Mouse (Mus musculus): ENCODE results near the gene Selenow.

The Selenow gene

DNA sequence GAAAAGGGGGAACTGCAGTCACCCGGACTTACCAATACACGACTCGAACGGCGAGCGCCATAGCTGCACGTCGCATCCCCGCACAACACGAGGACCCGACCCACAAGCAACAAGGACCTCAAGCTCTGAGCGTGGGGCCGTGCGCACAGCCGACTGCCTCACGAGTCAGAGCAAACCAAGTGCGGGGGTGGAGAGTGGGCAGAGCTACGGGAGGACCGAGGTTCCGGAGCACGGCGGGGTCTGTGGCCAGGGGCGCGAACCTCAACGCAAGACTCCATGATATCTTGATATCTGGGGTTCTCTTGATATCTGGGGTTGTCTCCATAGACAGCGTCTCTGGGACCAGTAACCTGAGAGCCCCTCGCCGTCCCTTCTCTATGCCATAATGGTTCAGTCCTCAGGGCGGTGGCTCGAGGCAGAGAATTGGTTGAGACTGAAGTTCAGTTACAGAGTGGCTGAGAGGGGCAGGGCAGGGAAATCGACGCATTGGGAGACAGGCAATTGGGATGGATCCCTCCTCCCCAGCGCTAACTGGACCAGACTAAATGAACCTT lies at the start of gene Selenow:
Gene Selenow (minus strand): TSS at position 183 of the 554 bp plus-strand sequence.
- DNase-seq, result peak; percentile 89

DNA sequence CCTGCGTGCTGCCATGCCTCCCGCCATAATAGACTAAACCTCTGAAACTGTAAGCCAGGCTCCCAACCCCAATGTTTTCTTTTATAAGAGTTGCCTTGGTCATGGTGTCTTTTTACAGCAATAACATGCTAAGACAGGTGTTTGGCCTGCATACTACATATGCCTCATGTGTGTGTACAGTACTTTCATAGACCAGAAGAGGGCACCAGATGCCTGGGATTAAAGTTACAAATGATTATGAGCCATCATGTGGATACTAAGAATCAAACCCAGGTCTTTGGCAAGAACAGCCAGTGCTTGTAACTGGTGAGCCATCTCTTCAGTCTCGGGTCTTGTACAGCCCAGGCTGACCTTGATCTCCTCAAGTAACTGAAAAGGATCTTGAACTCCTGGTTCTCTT lies 47.5 kb upstream of the Selenow start:
- DNase-seq, result no peak

- no peak for DNase-seq
Observed at GRCm38 (mm10) chr7:15968322-15968721, 46.1 kb upstream of the Selenow start.

- peak; percentile 71 for DNase-seq
Observed at GRCm38 (mm10) chr7:15967312-15967711, 45.1 kb upstream of the Selenow start, which contains the start of gene Ehd2. Gene Ehd2 (minus strand): TSS chr7:15967567.

DNA sequence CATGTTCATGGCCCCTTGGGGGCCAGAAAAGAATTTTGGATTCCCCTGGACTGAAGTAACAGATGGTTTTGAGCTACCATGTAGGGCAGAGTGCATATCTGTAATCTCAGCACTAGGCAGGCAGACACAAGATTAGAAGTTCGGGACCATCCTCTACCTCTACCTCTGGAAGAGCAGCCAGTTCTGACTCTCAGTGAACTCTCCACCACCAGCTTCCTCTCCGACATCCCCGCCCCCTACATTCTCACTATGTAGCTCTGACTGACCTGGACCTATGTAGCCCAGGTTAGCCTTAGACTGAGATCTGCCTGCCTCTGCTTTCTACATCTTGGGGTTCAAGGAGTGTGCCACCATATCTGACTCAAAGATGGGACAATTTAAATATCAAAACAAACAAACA lies 44.3 kb upstream of the Selenow start:
- no peak for DNase-seq

- DNase-seq, result no peak
Observed at GRCm38 (mm10) chr7:15963798-15964652, 41.8 kb upstream of the Selenow start.

- peak; percentile 87 for DNase-seq
Observed at GRCm38 (mm10) chr7:15962311-15963288, 40.4 kb upstream of the Selenow start.

DNA sequence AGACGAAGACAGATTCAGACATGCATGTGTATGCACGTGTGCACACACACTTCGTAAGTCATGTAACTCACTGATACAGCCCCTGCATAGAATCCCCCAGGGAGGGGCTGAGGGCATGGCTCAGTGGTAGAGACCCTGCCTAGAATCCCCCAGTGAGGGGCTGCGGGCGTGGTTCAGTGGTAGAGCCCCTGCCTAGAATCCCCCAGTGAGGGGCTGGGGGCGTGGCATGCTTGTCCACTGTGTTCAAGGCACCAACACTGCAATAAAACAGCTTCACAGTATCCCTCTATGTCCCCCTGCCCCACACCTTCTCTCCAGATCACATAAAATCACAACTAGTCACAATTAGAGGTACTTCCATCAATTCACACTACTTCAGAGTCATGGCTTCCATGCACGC lies 39.6 kb upstream of the Selenow start:
- no peak for DNase-seq

GRCm38 (mm10) chr7:15961239-15961638 lies 39.0 kb upstream of the Selenow start:
- DNase-seq, result no peak

DNA sequence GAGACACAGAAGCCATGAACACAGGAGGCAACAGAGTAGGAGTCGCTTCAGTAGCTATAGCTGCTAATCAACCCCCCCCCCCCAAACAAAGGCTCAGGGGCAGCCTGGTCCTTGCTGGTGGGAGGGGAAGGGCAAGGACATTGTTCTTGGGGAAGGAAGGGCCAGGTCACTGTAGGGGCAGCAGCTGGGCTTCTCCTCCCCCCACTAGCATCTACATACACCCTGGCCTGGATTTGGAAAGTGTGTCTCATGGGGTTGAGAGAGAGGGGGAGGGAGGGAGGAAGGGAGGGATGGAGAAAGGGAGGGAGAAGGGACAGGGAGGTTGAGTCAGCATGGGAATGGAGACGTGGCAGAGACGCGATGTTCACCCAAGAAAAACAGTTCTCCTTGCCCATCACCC lies 38.5 kb upstream of the Selenow start:
- DNase-seq, result no peak

GRCm38 (mm10) chr7:15956143-15956542 lies 33.9 kb upstream of the Selenow start:
- no peak for DNase-seq

- DNase-seq, result no peak
Observed at GRCm38 (mm10) chr7:15955509-15955908, 33.3 kb upstream of the Selenow start.

- DNase-seq, result peak; percentile 57
Observed at GRCm38 (mm10) chr7:15954978-15955443, 32.8 kb upstream of the Selenow start.

- no peak for DNase-seq
Observed at GRCm38 (mm10) chr7:15954436-15954835, 32.2 kb upstream of the Selenow start.

- DNase-seq, result no peak
Observed at GRCm38 (mm10) chr7:15953307-15954074, 31.3 kb upstream of the Selenow start.

DNA sequence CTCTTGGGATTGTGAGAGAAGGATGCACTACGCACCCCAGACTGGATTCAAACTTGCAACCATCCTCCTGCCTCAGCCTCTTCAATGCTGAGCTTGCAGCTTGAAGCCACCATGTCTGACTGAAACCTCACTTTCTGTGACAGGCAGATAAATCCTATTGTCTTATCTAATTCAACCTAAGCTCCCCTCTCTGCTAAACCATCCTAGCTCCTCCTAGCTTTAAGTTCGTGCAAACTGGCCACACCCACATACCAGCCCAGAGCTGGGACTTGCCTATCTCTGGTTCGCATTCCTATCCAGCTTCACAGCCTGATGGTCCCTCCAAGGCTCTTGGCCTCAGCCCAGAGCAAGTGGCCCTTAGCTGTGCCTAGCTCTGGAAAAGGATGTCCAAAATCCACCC lies 30.2 kb upstream of the Selenow start:
- no peak for DNase-seq

GRCm38 (mm10) chr7:15950008-15950407 lies 27.8 kb upstream of the Selenow start:
- no peak for DNase-seq

DNA sequence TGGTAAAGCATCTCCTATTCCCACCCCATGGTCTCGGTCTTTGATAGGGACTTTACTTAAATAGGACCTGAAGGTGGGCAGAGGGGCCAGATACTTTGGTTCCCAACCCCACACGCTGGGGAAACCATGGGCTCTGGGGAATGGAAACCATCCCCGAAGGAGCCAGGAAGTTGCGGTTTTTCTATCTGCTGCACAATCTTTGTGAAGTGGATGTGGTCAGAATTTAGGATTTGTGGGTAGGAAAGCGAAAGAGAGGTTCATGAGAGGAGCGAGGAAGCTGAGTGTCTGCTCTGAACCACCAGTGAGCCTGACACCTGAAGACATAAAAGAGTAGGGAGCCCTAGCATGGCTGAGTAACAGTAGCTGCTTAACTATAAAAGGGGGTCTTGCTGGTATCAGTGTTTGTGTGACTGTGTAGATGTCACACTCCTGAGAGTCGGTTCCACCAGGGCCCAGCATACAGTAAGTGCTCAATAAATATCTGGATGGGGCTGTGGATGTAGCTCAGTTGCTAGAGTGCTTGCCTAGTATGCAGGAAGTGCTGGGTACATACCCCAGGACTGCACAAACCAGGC lies 27.1 kb upstream of the Selenow start:
- DNase-seq, result no peak

DNA sequence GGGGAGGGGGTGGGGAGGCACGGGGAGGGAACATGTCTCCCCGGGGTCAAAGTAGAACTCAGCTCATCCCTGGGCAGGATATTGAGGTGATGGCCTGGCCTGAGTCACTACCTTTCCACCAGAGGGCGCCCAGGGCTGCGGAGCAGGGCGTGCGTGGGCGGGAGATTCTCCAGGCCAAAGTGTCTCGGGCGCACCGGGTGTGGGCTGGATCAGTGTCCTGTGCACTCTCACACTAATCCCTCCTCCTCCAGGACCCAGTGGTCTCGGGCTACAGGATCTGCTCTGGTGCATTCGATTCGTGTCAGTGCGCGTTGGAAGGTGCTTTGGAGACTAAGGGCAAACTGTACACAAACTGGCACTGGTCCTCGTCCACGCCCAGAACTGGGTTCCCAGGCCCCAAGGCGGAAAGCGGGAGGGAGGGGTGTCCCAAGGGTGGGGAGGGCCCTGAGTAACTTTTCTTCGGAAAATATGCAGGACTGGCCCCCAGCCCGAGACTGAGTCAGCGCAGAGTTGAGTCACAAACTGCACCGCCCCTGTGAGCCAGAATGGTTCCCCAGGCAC lies 26.3 kb upstream of the Selenow start:
- DNase-seq, result peak; percentile 85

DNA sequence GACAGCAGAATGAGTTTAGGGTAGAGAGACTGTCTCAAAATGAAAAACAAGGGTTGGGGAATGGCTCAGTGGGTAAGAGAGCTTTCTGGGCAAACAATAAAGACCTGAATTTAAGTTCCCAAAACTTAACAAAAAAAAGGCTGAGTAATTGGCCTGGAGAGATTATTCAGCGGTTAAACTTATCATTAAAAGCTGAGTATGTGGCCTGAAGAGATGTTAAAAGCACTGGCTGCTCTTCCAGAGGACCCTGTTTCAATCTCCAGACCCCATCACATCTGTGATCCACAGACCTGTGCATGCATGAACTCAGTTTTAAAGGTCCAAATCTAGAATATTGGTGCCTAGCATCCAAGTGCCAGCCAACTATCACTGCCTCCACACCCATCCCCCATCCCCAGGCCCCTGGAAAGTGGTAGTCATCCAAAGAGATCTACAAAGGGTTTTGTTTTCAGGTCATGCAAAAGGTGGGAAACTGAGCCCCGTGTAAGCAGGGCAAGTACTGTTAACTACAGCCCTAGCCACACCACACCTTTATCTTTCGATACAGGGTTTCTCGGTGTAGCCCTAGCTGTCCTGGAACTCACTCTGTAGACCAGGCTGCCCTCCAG lies 25.6 kb upstream of the Selenow start:
- DNase-seq, result no peak

Data from kidney, adult 18-20 months (tissue).